Mouse (Mus musculus) bone marrow, adult 2 months (tissue): ENCODE data around the gene Ndufa13.

ENCODE experiments used
- CTCF ChIP-seq: fragments of 200-500 bp; IDR thresholded peaks from 2 replicates; pipeline ENCODE4 v1.5.1; 2011; ENCODE audit warnings: low read length, control low read depth; ENCODE audit not compliant: control insufficient read depth, insufficient read depth
- POLR2A ChIP-seq: fragments of 200-500 bp; IDR thresholded peaks from 2 replicates; pipeline ENCODE4 v1.6.1; 2011; ENCODE audit warnings: low read depth, mild to moderate bottlenecking, control low read depth, low read length, borderline replicate concordance; ENCODE audit not compliant: control insufficient read depth

GRCm38 (mm10) chr8:69877992-69878391, 24.4 kb downstream of the Ndufa13 start:
- no peak for TF ChIP-seq POLR2A
- no peak for TF ChIP-seq CTCF
